Mouse (Mus musculus) gastrocnemius, postnatal 25 days (tissue): ENCODE results near the gene Adarb2. TPM values are rescaled to one million over a fixed set of nuclear protein-coding genes. Genes with fewer than 3 reads are reported as not detected.
"Not testable (repeated sequence)": the region's sequence is repeated elsewhere in the genome, so short reads cannot be mapped to it uniquely, and the experiment has no call there.

Experiments used
- DNase-seq: peaks from one replicate; pipeline ENCODE4 v3.0.0; 2022
- total RNA-seq, 2 experiments: library from RNA; stranded (reverse); gene quantifications; 1 replicate in 1 of 2; 2 replicates in 1 of 2; pipeline ENCODE4 v1.2.3; 2021

Adarb2 gene
- total RNA-seq, 2 experiments from 2014 or later, result not detected

DNA sequence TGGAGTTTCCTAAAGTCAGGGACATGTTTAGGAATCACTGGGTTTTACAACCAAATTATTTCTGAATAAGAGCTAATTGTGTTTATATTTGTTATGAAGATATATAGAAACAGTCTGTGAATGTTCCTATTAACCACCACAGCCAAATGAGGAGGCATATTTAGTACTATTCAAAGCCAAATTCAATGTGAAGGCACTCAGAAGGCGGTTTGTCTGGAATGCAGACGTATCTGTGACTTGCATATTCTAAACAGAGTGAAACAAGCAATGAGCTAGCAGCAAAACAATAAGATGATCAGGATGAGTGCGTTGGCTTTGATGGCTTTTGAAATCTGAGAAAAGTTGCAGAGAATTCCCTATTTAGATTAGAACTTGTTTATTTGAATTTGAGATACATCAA is 387.8 kb downstream of the Adarb2 start:
- no peak for DNase-seq

DNA sequence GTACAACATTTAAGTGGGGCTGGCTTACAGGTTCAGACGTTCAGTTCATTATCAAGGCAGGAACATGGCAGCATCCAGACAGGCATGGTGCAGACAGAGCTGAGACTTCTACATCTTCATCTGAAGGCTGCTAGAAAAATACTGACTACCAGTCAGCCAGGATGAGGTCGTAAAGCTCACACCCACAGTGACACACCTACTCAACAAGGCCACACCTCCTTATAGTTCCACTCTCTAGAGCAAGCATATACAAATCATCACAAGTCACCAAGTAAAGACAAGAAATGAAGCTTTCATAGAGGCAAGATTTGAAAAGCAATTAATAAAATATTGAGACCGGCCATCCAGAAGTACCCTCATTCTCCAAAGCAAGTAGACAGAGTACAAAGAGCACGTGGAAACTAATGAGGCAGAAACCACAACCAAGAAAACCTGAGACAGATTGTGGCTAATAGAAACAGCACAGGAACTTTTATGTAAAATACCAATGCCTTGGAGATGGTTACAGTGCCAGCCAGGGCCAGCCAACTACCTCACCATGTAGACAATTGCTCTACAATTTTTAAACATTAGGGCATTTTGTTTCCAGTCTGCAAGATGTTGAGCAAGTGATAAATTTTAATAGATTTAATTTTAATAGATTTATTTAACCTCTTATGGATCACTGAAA is 394.4 kb downstream of the Adarb2 start:
- DNase-seq, result no peak

DNA sequence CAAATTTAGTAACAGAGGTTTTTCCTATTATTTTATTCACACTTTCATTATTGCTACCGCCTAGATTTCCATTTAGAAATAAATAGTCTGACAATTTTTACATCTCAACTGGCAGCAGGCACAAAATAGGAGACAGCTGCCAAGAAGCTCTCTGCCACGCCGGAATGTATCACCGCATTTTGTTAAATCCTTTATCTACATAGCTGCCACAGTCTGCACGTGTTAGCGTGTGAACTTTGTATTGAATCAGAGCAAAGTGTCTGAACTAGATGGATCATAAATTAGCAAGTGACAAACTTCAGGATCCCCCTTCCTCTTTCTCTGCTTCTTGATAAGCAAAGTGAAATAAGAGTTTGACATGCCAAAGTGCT is 395.0 kb downstream of the Adarb2 start:
- no peak for DNase-seq

DNA sequence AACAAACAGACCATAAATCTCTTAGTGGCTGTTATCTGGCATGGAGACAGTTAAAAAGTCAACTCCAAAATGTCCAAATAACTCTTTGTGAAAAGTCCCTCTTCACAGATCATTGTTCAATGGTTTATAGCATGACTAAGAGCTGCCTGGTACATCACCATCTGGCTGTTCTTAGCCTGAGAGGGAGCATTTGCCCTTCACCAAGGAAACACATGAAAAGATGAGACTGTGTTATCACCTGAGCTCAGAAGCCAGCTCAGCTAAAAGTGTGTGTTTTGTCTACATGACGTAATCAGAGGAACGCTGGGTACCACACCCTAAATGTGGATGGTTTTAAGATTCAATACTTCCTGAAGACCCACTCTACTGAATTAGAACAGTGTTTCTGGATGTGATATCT is 403.0 kb downstream of the Adarb2 start:
- no peak for DNase-seq

DNA sequence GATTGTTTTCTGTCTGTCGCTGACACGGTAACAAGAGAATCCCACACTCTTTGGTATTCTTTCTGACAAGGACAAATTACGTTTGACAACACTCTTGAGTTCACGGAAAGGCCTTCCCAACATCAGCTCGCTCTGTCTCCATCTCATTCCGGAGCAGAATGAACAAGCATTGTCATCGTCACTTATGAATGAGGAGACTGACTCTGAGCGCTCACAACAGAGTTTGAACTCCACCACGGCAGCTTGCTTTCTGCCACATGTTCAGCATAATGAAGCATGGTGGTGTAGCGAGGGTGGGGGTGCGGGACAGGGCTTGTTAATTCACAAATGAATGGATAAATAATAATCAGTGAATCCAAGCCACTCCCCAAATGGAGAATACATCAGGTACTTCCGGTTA is 405.4 kb downstream of the Adarb2 start:
- DNase-seq, result no peak

DNA sequence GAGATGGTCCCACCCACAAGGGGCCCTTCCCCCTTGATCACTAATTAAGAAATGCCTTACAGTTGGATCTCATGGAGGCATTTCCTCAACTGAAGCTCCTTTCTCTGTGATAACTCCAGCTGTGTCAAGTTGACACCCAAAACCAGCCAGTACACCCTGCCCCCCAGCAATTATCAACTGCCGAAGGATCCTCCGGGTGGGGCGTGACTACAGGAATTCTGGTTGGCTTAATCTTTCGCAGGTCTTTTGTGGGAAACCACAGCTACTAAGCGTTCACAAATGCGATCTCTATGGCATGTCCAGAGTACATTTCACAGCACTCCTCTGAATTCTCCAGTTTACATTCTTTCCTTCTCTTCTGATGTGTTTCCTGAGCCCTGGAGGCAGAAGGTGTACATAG is 406.3 kb downstream of the Adarb2 start:
- not testable (repeated sequence) for DNase-seq

DNA sequence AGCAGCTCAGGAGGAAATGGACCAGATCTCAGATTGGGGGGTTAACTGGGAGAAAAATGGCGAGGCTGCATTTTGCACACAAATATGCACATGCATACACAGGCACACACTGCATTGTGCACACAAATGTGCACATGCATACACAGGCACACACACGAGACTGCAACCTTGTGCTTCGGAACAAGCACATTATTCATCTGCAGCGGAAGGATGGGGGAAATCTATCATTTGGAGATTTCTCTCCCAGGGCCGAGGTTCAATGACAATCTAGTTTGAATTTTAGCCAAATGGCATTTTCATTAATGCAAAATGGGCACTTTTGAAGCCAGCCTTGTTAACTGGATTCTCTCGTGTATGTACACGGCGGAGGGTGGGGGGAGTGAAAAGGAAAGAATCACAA is 408.3 kb downstream of the Adarb2 start:
- no peak for DNase-seq

DNA sequence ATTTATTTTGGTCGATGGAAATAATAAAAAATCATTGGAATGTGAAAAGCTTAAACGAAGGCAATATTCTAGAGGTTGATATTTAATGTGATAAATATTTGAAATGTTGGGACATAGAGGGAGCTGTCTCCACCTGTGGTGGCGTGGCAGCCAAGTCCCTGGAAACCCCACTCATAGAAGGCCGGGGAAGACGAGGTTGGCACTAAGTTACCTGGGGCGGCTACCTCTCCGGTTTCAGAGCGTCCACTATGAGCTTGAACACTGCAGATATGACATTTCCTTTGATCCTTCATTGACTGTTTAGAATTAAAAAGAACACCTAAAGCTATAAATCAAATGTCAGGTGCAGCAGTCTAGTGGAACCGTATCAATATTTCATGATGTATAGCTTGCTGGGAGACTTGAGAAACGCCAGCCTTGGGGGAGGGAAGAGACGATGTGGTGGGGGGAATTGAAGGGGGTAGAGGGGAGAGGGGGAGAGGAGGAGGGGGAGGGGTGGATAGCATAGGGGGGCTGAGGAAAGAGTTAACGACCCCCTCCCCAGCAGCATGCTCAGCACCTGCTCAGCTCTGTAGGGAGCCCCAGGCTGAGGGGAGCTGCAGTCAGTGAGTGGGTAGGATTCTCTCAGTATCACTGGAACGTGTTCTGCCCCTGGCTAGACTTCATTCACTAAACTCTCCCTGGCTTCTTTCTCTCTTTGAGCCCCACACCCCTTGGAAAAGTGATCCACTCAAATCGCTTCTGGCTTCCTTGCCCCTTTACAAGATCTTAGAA is 410.1 kb downstream of the Adarb2 start:
- DNase-seq, result no peak

DNA sequence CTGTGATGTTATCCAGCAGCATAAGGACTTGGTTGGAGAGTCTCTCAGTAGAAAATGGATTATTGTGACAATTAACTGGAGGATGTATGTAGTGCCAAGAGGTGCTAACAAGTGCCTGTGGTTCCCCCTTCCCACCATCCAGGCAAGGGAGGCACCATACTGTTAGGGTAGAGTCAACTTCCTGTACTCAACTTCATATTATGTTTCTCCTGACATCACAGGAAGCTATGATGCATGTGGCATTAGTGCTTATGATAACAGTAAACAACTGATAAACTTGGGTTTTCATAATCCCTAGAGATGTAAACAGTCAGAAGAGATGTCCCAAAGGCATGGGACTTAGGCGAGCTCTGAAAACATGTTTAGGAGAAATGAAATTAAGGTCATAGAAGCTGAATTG is 414.0 kb downstream of the Adarb2 start:
- no peak for DNase-seq

DNA sequence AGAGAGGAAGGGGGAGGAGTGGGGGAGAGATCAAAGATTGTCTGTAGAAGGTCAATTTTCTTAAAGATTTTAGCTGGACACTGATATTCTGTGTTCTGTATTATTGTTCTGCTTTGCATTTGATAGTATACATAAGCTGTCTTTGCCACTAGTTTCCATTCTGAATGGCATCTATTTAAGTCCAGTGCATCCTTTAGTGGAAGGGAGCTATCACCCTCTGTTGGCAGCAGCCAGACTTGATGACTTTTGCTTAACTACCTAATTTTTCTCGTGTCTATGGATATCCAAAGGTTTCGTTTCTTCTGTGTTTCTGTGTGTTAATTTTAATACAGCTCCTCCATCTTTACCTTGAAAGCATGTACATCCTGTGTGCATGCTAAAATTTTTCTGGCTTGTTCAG is 419.6 kb downstream of the Adarb2 start:
- DNase-seq, result no peak

DNA sequence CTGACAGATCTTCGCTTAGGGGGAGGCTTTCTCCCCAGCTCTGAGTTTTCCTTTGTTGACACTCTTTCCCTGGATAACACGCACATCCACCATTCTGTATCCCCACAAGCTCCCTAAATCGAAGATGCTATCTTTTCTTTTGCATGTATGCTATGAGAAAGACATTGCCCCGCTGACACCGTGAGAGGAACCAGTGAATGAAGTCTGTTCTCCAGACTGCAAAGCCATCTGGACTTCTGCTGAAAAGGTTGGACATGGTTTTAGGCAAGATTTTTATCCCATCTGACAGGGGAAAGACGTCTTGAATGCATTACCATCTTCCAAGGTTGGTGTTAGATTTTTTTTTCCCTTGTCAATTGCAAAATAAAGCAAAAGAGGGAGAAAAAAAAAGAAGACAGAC is 426.9 kb downstream of the Adarb2 start:
- no peak for DNase-seq

DNA sequence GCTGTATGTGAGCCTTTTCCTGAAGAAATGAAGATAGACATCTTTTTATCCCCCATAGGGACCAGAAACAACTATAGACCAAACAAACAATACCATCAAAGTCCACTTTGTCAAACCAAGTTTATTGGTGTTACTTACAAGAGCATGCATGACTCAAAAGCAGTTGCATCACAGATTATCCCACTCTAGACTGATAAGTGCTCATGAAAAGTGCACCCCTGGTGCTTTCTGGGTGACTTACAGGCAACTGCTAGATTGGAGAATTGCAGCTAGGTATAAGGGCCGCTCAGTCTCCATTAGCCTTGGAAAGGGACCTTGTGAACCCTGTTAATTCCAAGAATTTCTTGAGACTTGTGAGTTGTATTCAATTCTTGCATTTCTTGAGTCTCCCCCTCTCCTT is 429.0 kb downstream of the Adarb2 start:
- no peak for DNase-seq

DNA sequence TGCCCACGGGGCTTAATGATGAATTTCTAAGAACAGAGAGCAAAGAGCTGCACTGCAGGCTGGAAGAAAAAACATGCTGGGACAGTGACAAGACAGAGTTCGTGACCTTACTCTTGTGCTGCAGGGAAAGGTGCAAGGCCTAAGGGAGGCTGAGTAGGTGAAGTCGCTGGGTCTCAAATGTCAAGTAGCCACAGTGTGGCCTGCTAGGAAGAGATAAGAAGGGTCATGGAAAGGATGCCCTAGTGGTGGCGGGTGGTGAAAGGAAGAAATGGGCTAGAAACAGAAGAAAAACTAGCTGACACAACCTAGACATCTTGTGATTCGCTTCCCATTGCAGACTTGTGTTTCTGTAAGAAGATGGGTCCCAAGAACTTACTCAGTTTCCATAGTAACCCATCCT is 429.4 kb downstream of the Adarb2 start:
- no peak for DNase-seq

DNA sequence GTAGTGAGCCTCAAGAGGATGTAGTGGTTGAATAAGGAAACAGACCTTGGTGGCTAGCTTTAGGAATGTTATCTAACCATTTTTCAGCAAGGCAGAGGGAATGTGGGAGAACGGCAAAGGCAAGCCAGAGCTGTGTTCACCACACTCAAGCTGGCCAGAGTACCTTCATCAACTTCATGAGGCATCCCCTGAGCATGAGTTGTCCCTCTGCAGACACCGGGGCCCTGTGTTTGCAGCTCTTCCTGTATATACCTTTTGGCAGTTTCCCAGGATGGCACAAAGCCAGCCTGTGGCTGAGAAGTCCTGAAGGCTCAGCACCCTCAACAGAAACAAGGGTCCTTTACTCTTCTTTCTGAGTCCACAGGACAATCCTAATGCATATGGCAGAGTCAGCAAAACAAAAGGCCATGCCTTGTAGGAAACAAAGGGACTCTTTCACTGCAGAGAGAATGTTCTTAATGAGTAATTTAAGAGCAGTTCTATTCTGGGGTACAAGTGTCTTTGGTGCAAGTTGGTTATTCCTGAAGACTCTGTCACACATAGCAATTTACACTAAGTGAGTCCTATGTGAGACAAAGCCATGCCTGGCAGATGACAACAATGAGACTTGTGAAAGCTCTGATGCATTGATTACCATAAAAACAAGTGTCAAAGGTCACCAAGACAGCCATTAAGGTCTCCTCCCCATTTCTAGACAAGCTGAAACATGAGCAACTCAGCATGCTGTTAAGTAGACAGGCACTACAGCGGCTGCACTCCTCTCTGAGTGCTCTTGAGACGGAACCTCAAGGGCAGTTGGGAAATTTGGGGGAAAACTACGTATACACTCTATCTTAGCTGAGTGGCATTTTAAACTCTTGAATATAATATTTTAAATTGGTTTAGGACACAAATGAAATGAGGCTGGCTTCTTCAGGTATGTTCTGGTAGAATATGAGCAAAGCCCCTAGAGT is 431.0 kb downstream of the Adarb2 start:
- DNase-seq, result no peak

DNA sequence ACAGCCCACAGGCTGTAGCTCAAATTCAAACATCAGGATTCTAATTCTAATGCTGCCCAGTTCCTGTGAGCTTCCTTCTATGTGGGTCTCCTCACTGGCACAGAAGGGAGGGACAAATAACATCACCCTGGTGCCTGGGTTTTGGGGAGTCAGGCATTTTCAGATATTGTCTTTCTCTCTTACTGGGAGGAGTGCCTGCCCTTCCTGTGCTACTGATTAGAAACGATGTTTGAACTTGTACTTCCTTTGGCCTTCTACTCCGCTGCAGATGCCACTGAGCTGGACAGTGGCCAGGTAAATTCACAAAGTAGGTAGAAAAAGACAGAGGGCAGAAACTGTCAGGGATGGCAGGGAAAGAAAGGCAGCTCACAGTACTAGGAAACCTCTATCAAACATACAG is 439.4 kb downstream of the Adarb2 start:
- DNase-seq, result no peak

DNA sequence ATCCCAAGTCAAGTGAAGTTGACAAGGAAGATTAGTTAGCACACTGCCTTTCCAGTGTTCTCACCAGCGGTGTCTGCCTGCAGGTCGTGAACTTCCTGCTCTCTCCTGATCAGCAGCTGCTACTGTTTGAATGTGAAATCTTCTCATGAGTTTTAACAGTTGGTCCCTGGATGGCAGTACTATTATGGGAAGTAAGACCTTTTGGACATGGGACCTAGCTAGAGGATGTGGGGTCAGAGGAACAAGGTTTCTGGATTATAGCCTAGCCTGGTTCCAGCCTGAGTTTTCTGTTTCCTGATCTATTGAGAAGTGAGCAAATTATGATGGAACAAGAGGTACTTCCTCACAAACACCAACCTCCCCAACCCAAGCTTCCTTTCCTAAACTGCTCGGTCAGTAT is 441.3 kb downstream of the Adarb2 start:
- DNase-seq, result no peak

DNA sequence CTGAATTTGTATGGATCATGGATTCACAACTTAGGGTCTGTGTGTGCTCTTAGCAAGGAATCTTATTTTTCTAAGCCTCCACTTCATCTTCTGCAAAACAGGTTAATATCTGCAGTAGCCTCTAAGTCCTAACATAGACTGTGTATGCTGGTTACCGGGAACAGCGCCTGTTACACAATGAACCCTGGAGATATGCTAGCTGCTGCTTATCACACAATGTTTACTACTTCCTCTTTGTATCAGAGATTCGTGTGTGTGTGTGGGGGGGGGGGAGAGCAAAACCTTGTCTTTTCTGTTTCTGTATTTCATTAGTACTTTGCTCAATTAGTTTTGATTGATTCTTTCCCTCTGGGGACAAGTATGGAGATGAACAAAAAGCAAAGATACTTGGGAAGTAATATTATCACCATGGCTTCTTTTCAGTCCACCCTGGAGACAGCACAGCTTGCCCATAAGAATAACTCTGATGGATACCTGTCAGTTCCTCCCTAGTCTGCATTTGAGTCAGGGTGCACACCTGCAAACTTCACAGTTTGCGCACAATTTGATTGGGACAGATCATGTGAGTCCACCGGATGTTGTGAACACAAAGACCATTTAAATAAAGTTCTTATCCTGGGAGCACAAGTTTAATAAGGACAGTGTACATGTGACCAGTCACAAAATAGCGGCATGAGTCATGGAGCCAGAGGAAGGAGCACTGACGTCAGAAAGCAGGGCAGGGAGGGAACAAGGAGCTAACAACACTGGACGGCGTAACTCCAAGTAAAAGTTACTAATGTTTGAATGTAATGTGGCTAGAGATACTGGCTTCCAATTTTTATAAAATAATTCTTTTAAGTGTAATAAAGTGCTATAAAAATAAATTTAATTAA is 442.4 kb downstream of the Adarb2 start:
- no peak for DNase-seq

DNA sequence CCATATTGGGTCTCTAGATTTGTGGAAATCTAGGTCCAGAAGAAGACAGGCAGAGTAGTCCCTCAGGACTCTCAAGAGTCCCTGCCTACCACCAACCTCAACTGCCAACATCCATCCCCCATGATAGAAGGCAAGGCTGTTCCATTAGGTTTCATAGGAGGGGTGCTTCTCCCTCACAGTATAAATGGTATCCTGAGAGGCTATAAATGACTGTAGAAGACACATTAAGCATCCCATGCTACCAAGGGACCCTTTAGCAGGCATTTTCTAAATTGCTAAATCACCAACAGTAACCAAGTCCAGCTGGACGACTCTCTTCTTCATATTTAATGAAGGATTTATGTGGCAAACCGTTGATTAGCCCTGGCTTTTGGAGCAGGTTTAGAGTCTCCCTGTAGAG is 446.6 kb downstream of the Adarb2 start:
- DNase-seq, result no peak

DNA sequence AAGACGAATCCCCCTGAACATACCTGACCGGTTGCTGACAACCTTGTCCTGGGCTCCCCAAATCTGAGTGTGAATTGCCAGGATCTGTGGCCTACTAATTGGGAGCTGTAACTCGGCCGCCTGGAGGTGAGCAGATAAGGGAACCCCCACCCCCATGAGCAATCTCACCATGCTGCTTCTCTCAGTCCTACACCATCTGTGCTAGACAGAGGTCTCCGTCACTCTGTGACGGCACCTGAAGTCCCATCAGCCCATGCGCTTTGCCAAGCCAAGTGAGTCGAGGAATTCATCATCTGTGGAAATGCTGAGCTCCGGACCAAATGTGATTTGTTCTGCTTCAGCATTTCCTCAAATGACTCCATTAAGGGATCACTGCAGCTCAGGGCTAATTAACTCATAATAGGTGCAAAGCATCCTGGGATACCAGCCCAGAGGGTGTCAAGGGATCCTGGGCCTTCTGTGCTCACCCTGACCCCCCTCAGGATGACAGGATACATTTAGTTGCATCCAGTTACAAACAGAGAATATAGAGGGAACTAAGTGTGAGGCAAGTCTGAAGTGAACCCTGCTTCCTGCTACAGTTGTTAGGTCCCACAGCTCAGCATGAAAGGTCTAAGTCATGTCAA is 462.1 kb downstream of the Adarb2 start:
- DNase-seq, result no peak

DNA sequence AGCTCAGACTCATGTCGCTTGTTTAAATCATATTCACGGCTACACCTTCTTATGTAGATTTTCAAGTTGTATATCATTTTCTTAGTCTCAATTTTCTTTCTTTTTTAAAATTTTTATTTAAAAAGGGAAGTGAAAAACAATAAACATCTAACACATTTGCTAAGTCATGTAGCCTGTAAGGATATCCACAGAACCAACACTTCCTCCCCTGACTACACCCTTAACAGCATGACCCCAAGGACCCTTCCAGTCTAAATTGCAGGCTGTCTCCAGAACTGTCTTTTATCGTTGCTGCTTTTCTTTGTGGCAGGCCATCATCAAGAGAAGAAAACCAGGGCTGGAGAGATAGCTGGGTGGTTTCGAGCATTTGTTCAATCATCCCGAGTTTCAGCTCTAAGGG is 474.5 kb downstream of the Adarb2 start:
- no peak for DNase-seq

DNA sequence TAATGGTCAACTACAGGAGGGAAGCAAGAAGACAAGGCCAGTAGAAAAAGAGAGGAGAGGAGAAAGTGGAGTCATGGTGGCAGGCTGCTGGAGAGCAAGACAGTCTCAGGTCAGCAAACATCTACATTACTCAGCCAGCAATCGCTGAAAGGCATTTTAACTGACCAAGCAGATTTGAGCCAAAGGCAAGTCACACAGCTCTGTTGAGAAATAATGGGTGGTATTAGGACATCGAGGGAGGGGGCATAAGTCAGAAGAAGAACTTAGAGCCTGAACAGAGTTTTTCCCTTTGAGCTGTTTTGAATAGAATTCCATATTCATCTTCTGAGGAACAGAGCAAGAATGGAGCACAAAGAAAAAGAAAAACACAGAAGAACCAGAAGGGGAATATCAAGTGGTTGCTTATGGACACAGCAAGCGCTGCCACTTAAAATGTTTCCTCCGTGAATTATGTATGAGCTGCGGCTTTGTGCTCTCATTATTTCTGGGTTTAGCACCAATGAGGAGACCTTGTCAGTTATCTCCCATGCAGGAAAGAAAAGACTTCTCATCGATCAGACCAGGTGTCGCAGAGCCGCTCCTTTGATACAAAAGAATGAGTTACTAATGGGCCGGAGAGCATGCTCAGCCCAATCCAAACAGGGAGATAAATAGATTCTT is 477.9 kb downstream of the Adarb2 start:
- DNase-seq, result no peak
